Mouse (Mus musculus) bone marrow, adult 2 months (tissue): ENCODE data around the gene Stkld1.

ENCODE experiments used
- CTCF ChIP-seq: fragments of 200-500 bp; IDR thresholded peaks from 2 replicates; pipeline ENCODE4 v1.5.1; 2011; ENCODE audit warnings: low read length, control low read depth; ENCODE audit not compliant: control insufficient read depth, insufficient read depth
- POLR2A ChIP-seq: fragments of 200-500 bp; IDR thresholded peaks from 2 replicates; pipeline ENCODE4 v1.6.1; 2011; ENCODE audit warnings: low read depth, mild to moderate bottlenecking, control low read depth, low read length, borderline replicate concordance; ENCODE audit not compliant: control insufficient read depth

DNA sequence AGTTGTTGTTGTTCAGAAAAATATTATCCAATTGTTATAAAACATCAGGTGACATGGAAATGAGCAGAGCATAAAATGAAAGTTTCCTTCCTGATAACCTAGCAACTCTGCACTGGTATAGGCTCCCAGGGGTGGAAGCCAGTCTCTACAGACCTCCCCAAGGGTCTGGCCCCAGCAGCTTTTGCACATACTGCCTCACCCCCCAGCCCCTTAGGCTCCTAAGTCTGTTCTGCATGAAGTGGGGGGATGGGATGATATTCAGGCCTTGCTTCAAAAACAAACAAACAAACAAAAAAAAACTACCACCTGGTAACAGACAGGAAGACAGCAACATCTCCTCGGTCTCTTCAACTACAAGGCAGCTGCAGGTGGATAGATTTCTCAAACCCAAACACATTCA, 46.5 kb downstream of the Stkld1 start:
- no peak for TF ChIP-seq POLR2A
- TF ChIP-seq CTCF, result no peak
